Mouse (Mus musculus): ENCODE measurements around the gene Zfp600. TPM values are rescaled to one million over a fixed set of nuclear protein-coding genes. Genes with fewer than 3 reads are reported as not detected.
"Not testable (repeated sequence)": the region's sequence is repeated elsewhere in the genome, so short reads cannot be mapped to it uniquely, and the experiment has no call there.

The Zfp600 gene
- total RNA-seq (2021): not detected
- long read RNA-seq, experiment 1: 0 reads
- long read RNA-seq, experiment 2: 0 reads

- DNase-seq; intact Hi-C loops (cut with DNase I; ENCODE audit: low total_unique reads): not testable (repeated sequence)
Measured at GRCm38 (mm10) chr4:146156524-146156923, at the start of gene Zfp600. TSS of gene Zfp600 (plus strand) at chr4:146156824.

- intact Hi-C loops (cut with DNase I; ENCODE audit: low total_unique reads); DNase-seq: not testable (repeated sequence)
Measured at GRCm38 (mm10) chr4:146162893-146163292, 6.3 kb downstream of the Zfp600 start.

GRCm38 (mm10) chr4:146167202-146167832 lies 10.7 kb downstream of the Zfp600 start:
- intact Hi-C loops (cut with DNase I; ENCODE audit: low total_unique reads); DNase-seq: not testable (repeated sequence)

GRCm38 (mm10) chr4:146167879-146168532 lies 11.4 kb downstream of the Zfp600 start:
- DNase-seq; intact Hi-C loops (cut with DNase I; ENCODE audit: low total_unique reads): not testable (repeated sequence)

- intact Hi-C loops (cut with DNase I; ENCODE audit: low total_unique reads); DNase-seq: not testable (repeated sequence)
Measured at GRCm38 (mm10) chr4:146168730-146169215, 12.1 kb downstream of the Zfp600 start.

GRCm38 (mm10) chr4:146173378-146174226 lies 17.0 kb downstream of the Zfp600 start:
- DNase-seq; intact Hi-C loops (cut with DNase I; ENCODE audit: low total_unique reads): not testable (repeated sequence)

- intact Hi-C loops (cut with DNase I; ENCODE audit: low total_unique reads); DNase-seq: not testable (repeated sequence)
Measured at GRCm38 (mm10) chr4:146204357-146204756, 47.7 kb downstream of the Zfp600 start.

- intact Hi-C loops (cut with DNase I; ENCODE audit: low total_unique reads); DNase-seq: not testable (repeated sequence)
Measured at GRCm38 (mm10) chr4:146239252-146240244, 82.9 kb downstream of the Zfp600 start.

- peak; percentile 2 for DNase-seq
- intact Hi-C loops (cut with DNase I; ENCODE audit: low total_unique reads): not testable (repeated sequence)
Measured at GRCm38 (mm10) chr4:146242119-146242518, 85.5 kb downstream of the Zfp600 start.

Other genes starting within 250 kb of the Zfp600 start
- gene Zfp987, start 59.5 kb upstream of the Zfp600 start, total RNA-seq (2021): not detected

All from gastrocnemius, postnatal 14 days (tissue).